Mouse (Mus musculus): ENCODE measurements at regions not wholly inside any gene's neighbourhood (a gene's known extent, or its start where the extent isn't known, plus 50 kb on each side); places are given as distances from the start of the nearest gene placed in this dataset.

DNA sequence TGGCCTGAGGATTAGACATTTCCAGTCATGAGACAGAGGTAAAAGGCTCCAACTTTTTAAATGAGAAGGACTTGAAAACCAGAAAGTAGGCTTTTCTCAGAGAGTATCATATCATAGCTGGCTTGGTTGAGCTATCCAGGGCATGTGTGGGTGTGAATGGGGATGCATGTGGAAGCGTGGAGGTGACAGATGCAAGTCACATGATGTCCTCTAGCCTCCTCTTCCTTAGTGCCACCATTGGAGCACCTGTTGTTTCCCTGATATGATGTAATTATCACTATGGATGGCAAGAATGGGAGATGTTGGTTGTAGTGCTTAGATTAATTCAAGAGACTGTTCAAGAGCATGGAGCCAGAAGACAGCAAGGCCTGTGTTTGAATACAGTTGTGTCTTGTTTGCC, 510.0 kb downstream of the Ccdc171 start:
- H3K9ac ChIP-seq (ENCODE audit: low read length): no peak overlapping the region
- H3K27me3 ChIP-seq (replicated peaks; ENCODE audit: control insufficient read depth, insufficient read depth, low read length): no peaks in the 10 kb centered on the region
- H3K27ac ChIP-seq (ENCODE audit: low read depth): no peak overlapping the region
- ATAC-seq (replicated peaks; ENCODE audit: low FRiP score, low TSS enrichment, low read depth) (no peak), DNase-seq (ENCODE audit: low spot score) (no peak)
- H3K9me3 ChIP-seq (ENCODE audit: control insufficient read depth, low read length): no peaks in the 10 kb centered on the region
- H3K36me3 ChIP-seq (ENCODE audit: control insufficient read depth, insufficient read depth, low read length): no peaks in the 10 kb centered on the region
- no peak overlapping the region for H3K4me2 ChIP-seq (ENCODE audit: low read length)
- no peak overlapping the region for H3K4me3 ChIP-seq (ENCODE audit: low read depth, low read length)
- 100% methylated on average over 1 of the region's 1 CpGs for WGBS
- H3K4me1 ChIP-seq (replicated peaks; ENCODE audit: control insufficient read depth, insufficient read depth, low read length): 0 out of 2 replicates have a peak, but pooled peaks cover 3% of the 10 kb centered on the region

GRCm38 (mm10) chr4:84037535-84037934, 512.2 kb downstream of the Ccdc171 start:
- DNase-seq (ENCODE audit: low spot score) (no peak), ATAC-seq (replicated peaks; ENCODE audit: low FRiP score, low TSS enrichment, low read depth) (no peak)
- no peaks in the 10 kb centered on the region for H3K27me3 ChIP-seq (replicated peaks; ENCODE audit: control insufficient read depth, insufficient read depth, low read length)
- peaks cover 3% of the 10 kb centered on the region; the same call in 1 of the 2 replicates for H3K9me3 ChIP-seq (ENCODE audit: control insufficient read depth, low read length)
- 42% methylated on average over 3 of the region's 3 CpGs for WGBS
- 0 out of 2 replicates have a peak, but pooled peaks cover 3% of the 10 kb centered on the region for H3K4me1 ChIP-seq (replicated peaks; ENCODE audit: control insufficient read depth, insufficient read depth, low read length)
- no peak overlapping the region for H3K4me3 ChIP-seq (ENCODE audit: low read depth, low read length)
- H3K4me2 ChIP-seq (ENCODE audit: low read length): no peak overlapping the region
- no peaks in the 10 kb centered on the region for H3K36me3 ChIP-seq (ENCODE audit: control insufficient read depth, insufficient read depth, low read length)
- H3K27ac ChIP-seq (ENCODE audit: low read depth): no peak overlapping the region
- no peak overlapping the region for H3K9ac ChIP-seq (ENCODE audit: low read length)

DNA sequence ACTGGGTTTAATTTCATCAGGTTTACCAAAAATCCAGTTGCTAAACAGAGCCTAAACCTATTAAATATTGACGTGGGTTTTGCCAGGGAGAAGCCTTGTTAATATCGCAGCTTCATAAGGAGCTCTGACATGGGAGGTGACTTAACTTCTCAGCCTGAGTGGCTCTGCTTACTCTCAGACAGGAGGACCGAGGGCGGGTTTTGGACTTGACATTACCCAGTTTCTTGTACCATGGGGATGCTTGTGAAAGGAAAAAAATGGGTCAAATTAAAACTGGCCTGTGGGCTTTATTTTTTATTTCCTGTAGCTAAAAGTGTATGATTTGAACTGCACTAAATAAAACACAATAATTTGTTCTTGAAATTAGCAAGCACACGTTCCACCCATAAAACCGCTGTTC, 524.9 kb downstream of the Ccdc171 start:
- H3K4me3 ChIP-seq (ENCODE audit: low read depth, low read length): no peak overlapping the region
- DNase-seq (ENCODE audit: low spot score): peak; percentile 49
- 36% methylated on average over 6 of the region's 6 CpGs for WGBS

DNA sequence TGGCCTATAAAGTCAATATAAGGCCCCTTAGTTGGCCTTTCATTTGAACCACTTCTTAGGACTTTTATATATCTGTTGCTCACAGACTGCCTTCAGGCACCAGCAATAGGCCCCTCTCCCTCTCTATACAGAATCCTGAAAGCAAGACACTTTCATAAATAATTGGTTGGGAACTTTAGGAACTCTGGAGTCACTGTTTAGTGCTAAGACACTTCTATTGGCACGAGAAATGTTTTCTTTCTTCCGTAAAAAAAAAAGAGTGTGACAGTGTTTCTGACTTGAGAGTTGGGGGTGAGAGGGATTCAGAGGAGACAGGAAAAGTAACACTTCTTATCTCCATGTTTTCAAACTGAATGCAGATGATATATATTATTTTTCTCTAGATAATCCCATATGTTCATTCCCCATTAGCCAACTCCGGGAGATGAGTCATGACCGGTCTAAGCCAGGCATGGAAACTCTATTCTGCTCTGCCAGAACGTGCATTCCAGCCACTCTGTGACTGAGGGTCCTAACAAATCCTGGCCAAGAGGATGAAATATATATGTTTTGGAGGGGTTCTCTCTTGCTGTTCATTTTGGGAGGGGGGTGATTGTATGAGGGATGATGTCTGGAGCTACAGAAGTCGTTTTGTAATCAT, 531.6 kb downstream of the Ccdc171 start:
- Histone ChIP-seq H3K4me3 (ENCODE audit: low read depth, low read length) (no peak overlapping the region), H3K9me3 (ENCODE audit: control insufficient read depth, low read length) (no peaks in the 10 kb centered on the region), H3K9ac (ENCODE audit: low read length) (no peak overlapping the region), H3K36me3 (ENCODE audit: control insufficient read depth, insufficient read depth, low read length) (no peaks in the 10 kb centered on the region), H3K27me3 (replicated peaks; ENCODE audit: control insufficient read depth, insufficient read depth, low read length) (no peaks in the 10 kb centered on the region), H3K27ac (ENCODE audit: low read depth) (no peak overlapping the region; the same call in 1 of the 2 replicates), H3K4me1 (replicated peaks; ENCODE audit: control insufficient read depth, insufficient read depth, low read length) (no peaks in the 10 kb centered on the region), H3K4me2 (ENCODE audit: low read length) (no peak overlapping the region)
- no peak for DNase-seq (ENCODE audit: low spot score)
- 55% methylated on average over 6 of the region's 6 CpGs for WGBS
- ATAC-seq (replicated peaks; ENCODE audit: low FRiP score, low TSS enrichment, low read depth): no peak

More for the DNA sequence above, 524.9 kb downstream of the Ccdc171 start:
- no peak overlapping the region for H3K4me2 ChIP-seq (ENCODE audit: low read length)
- no peak overlapping the region for H3K27ac ChIP-seq (ENCODE audit: low read depth)
- no peaks in the 10 kb centered on the region for H3K9me3 ChIP-seq (ENCODE audit: control insufficient read depth, low read length)
- no peaks in the 10 kb centered on the region for H3K27me3 ChIP-seq (replicated peaks; ENCODE audit: control insufficient read depth, insufficient read depth, low read length)
- H3K4me1 ChIP-seq (replicated peaks; ENCODE audit: control insufficient read depth, insufficient read depth, low read length): peaks cover 4% of the 10 kb centered on the region; the same call in 1 of the 2 replicates
- no peak overlapping the region for H3K9ac ChIP-seq (ENCODE audit: low read length)
- H3K36me3 ChIP-seq (ENCODE audit: control insufficient read depth, insufficient read depth, low read length): no peaks in the 10 kb centered on the region
- no peak for ATAC-seq (replicated peaks; ENCODE audit: low FRiP score, low TSS enrichment, low read depth)

DNA sequence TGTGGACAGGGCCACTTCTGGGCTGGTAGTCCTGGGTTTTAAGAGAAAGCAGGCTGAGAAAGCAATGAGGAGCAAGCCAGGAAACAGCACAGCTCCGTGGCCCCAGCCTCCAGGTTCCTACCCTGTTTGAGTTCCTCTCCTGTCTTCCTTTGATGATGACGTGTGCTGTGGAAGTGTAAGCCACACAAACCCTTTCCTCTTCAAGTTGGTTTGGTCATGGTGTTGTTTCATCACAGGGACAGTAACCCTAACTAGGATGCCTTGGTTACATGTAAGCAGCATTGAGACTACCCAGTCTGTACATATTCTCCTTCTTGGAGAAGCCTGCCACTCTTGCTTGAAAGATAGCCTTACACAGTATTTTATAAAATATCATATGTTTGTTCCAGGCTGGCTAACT, 534.8 kb downstream of the Ccdc171 start:
- Histone ChIP-seq H3K36me3 (ENCODE audit: control insufficient read depth, insufficient read depth, low read length) (no peaks in the 10 kb centered on the region), H3K27ac (ENCODE audit: low read depth) (no peak overlapping the region), H3K4me2 (ENCODE audit: low read length) (no peak overlapping the region), H3K9ac (ENCODE audit: low read length) (no peak overlapping the region), H3K27me3 (replicated peaks; ENCODE audit: control insufficient read depth, insufficient read depth, low read length) (no peaks in the 10 kb centered on the region), H3K4me3 (ENCODE audit: low read depth, low read length) (no peak overlapping the region), H3K9me3 (ENCODE audit: control insufficient read depth, low read length) (no peaks in the 10 kb centered on the region), H3K4me1 (replicated peaks; ENCODE audit: control insufficient read depth, insufficient read depth, low read length) (peaks cover 14% of the 10 kb centered on the region)
- 84% methylated on average over 2 of the region's 2 CpGs for WGBS
- ATAC-seq (replicated peaks; ENCODE audit: low FRiP score, low TSS enrichment, low read depth): no peak
- no peak for DNase-seq (ENCODE audit: low spot score)

GRCm38 (mm10) chr4:84063755-84064154, 538.4 kb downstream of the Ccdc171 start:
- WGBS: 37% methylated on average over 5 of the region's 5 CpGs
- H3K36me3 ChIP-seq (ENCODE audit: control insufficient read depth, insufficient read depth, low read length): no peaks in the 10 kb centered on the region
- H3K27ac ChIP-seq (ENCODE audit: low read depth): peak overlapping the region; percentile 10; the same call in 1 of the 2 replicates

DNA sequence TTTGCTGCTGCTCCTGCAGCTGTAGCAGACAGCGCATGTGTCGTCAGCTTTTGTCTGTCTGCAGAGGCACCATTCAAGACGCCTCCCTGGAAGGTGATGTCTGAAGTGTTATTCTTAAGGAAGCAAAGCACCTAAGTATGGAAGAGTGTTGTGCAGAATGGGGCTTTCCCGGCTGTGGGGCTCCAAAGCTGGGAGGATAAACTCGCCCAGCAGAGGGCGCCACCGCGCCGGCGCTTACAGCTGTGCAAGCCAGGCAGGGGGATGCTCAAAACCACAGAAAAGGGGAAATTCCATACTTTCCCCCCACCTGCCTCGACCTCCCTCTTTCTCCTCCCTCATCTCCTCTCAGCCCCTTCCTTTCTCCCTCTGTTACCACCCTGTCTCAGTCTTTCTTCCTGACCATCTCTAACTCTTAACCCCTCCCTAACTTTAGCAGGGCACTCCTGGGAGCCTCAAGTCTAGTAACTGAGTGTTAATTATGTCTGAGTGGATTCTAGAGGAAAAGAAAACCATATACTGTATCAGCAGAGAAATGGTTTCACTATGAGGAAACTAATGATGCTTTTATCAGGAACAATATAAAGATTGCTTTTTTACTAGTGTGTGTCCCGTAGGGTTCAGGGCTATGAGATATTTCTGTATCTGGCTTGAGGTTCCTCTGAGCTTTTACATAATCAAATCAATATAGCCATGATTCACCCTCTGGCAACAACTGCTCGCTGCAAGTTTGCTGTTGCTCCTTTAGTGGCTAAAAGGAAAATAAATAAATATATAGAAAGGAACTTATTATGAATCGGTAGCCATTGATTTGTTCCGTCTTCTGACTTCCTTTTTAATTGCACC, 539.5 kb downstream of the Ccdc171 start:
- 19% methylated on average over 15 of the region's 15 CpGs for WGBS
- H3K4me3 ChIP-seq (ENCODE audit: low read depth, low read length): no peak overlapping the region
- H3K4me2 ChIP-seq (ENCODE audit: low read length): peak overlapping the region; percentile 4; the same call in 1 of the 2 replicates
- no peak for ATAC-seq (replicated peaks; ENCODE audit: low FRiP score, low TSS enrichment, low read depth)
- peak; percentile 93 for DNase-seq (ENCODE audit: low spot score)
- peak overlapping the region; percentile 60 for H3K27ac ChIP-seq (ENCODE audit: low read depth)
- peaks cover 39% of the 10 kb centered on the region for H3K4me1 ChIP-seq (replicated peaks; ENCODE audit: control insufficient read depth, insufficient read depth, low read length)
- no peak overlapping the region for H3K9ac ChIP-seq (ENCODE audit: low read length)
- H3K27me3 ChIP-seq (replicated peaks; ENCODE audit: control insufficient read depth, insufficient read depth, low read length): no peaks in the 10 kb centered on the region
- no peaks in the 10 kb centered on the region for H3K36me3 ChIP-seq (ENCODE audit: control insufficient read depth, insufficient read depth, low read length)
- no peaks in the 10 kb centered on the region for H3K9me3 ChIP-seq (ENCODE audit: control insufficient read depth, low read length)

More at GRCm38 (mm10) chr4:84063755-84064154, 538.4 kb downstream of the Ccdc171 start:
- Histone ChIP-seq H3K9me3 (ENCODE audit: control insufficient read depth, low read length) (no peaks in the 10 kb centered on the region), H3K4me1 (replicated peaks; ENCODE audit: control insufficient read depth, insufficient read depth, low read length) (peaks cover 28% of the 10 kb centered on the region), H3K27me3 (replicated peaks; ENCODE audit: control insufficient read depth, insufficient read depth, low read length) (no peaks in the 10 kb centered on the region), H3K4me2 (ENCODE audit: low read length) (no peak overlapping the region), H3K9ac (ENCODE audit: low read length) (no peak overlapping the region), H3K4me3 (ENCODE audit: low read depth, low read length) (no peak overlapping the region)
- DNase-seq (ENCODE audit: low spot score) (no peak), ATAC-seq (replicated peaks; ENCODE audit: low FRiP score, low TSS enrichment, low read depth) (no peak)

- H3K36me3 ChIP-seq (ENCODE audit: control insufficient read depth, insufficient read depth, low read length): no peaks in the 10 kb centered on the region
- DNase-seq (ENCODE audit: low spot score) (peak; percentile 57), ATAC-seq (replicated peaks; ENCODE audit: low FRiP score, low TSS enrichment, low read depth) (no peak)
- H3K4me3 ChIP-seq (ENCODE audit: low read depth, low read length): no peak overlapping the region
- H3K4me1 ChIP-seq (replicated peaks; ENCODE audit: control insufficient read depth, insufficient read depth, low read length): peaks cover 47% of the 10 kb centered on the region
- H3K27me3 ChIP-seq (replicated peaks; ENCODE audit: control insufficient read depth, insufficient read depth, low read length): no peaks in the 10 kb centered on the region
- 23% methylated on average over 12 of the region's 12 CpGs for WGBS
- H3K9ac ChIP-seq (ENCODE audit: low read length): no peak overlapping the region
- peak overlapping the region; percentile 60 for H3K27ac ChIP-seq (ENCODE audit: low read depth)
- peak overlapping the region; percentile 4; the same call in 1 of the 2 replicates for H3K4me2 ChIP-seq (ENCODE audit: low read length)
- no peaks in the 10 kb centered on the region for H3K9me3 ChIP-seq (ENCODE audit: control insufficient read depth, low read length)
Observed at GRCm38 (mm10) chr4:84065457-84066124, 540.2 kb downstream of the Ccdc171 start.

All from intestine, embryonic 14.5 days (tissue).